Mouse (Mus musculus) MEL (cell line): ENCODE data around the gene Pxmp2.

Experiments used
- CHD1 ChIP-seq: IDR thresholded peaks from 2 replicates; pipeline ENCODE4 v1.6.1; 2012; ENCODE audit warnings: low read depth, mild to moderate bottlenecking, inconsistent platforms, low read length, improper control_type of control experiment
- CTCF ChIP-seq, 3 experiments: IDR thresholded peaks in 2 of 3; conservative IDR thresholded peaks in 1 of 3; 2 replicates each; pipeline ENCODE4 v1.5.1; 2011 to 2012; ENCODE audit warnings: low read length in 3 of 3, low read depth in 2 of 3, mild to moderate bottlenecking in 2 of 3, improper control_type of control experiment in 1 of 3, inconsistent platforms in 1 of 3, mixed read lengths in 1 of 3, moderate library complexity in 1 of 3; ENCODE audit not compliant: control insufficient read depth in 1 of 3, insufficient read depth in 1 of 3, poor library complexity in 1 of 3, severe bottlenecking in 1 of 3
- EP300 ChIP-seq, 2 experiments: IDR thresholded peaks; 2 replicates each; pipeline ENCODE4 v1.6.1; 2011; ENCODE audit warnings: improper control_type of control experiment in 2 of 2, low read length in 2 of 2, low read depth in 1 of 2, mild to moderate bottlenecking in 1 of 2
- GABPA ChIP-seq: IDR thresholded peaks from 2 replicates; pipeline ENCODE4 v1.6.1; 2012; ENCODE audit warnings: low read depth, mild to moderate bottlenecking, inconsistent platforms, low read length, improper control_type of control experiment, moderate library complexity
- MAX ChIP-seq: IDR thresholded peaks from 2 replicates; pipeline ENCODE4 v1.6.1; 2011; ENCODE audit warnings: low read length, improper control_type of control experiment
- MEF2A ChIP-seq: IDR thresholded peaks from 2 replicates; pipeline ENCODE4 v1.6.1; 2014; ENCODE audit warnings: low read depth, mild to moderate bottlenecking, inconsistent platforms, low read length, improper control_type of control experiment; ENCODE audit not compliant: poor library complexity, insufficient replicate concordance, severe bottlenecking; ENCODE audit errors: extremely low read depth
- POLR2A ChIP-seq, 2 experiments: IDR thresholded peaks; 2 replicates each; pipeline ENCODE4 v1.6.1; 2011 to 2012; ENCODE audit warnings: low read length in 2 of 2, mild to moderate bottlenecking in 2 of 2, control low read depth in 1 of 2, improper control_type of control experiment in 1 of 2, low read depth in 1 of 2, moderate library complexity in 1 of 2; ENCODE audit not compliant: control insufficient read depth in 1 of 2, insufficient read depth in 1 of 2, poor library complexity in 1 of 2
- POLR2AphosphoS5 ChIP-seq: IDR thresholded peaks from 2 replicates; pipeline ENCODE4 v1.6.1; 2012; ENCODE audit warnings: low read depth, borderline replicate concordance, mild to moderate bottlenecking, inconsistent platforms, low read length, moderate library complexity, mixed read lengths
- SIN3A ChIP-seq: IDR thresholded peaks from 2 replicates; pipeline ENCODE4 v1.6.1; 2012; ENCODE audit warnings: low read length, improper control_type of control experiment, inconsistent platforms
- TAL1 ChIP-seq: IDR thresholded peaks from 2 replicates; pipeline ENCODE4 v1.6.1; 2012; ENCODE audit warnings: mild to moderate bottlenecking, inconsistent platforms, low read length, moderate library complexity, mixed read lengths
- USF1 ChIP-seq: IDR thresholded peaks from 2 replicates; pipeline ENCODE4 v1.6.1; 2014; ENCODE audit warnings: low read depth, mild to moderate bottlenecking, inconsistent platforms, low read length, improper control_type of control experiment, moderate library complexity
- USF2 ChIP-seq, 2 experiments: IDR thresholded peaks; 2 replicates each; pipeline ENCODE4 v1.6.1; 2011 to 2012; ENCODE audit warnings: improper control_type of control experiment in 2 of 2, low read length in 2 of 2, borderline replicate concordance in 1 of 2, inconsistent platforms in 1 of 2, low read depth in 1 of 2, mild to moderate bottlenecking in 1 of 2; ENCODE audit not compliant: insufficient read depth in 1 of 2
- ZC3H11A ChIP-seq: IDR thresholded peaks from 2 replicates; pipeline ENCODE4 v1.6.1; 2012; ENCODE audit warnings: low read depth, mild to moderate bottlenecking, inconsistent platforms, low read length, improper control_type of control experiment
- ZMIZ1 ChIP-seq: IDR thresholded peaks from 2 replicates; pipeline ENCODE4 v1.6.1; 2012; ENCODE audit warnings: low read depth, mild to moderate bottlenecking, inconsistent platforms, low read length, improper control_type of control experiment, moderate library complexity

DNA sequence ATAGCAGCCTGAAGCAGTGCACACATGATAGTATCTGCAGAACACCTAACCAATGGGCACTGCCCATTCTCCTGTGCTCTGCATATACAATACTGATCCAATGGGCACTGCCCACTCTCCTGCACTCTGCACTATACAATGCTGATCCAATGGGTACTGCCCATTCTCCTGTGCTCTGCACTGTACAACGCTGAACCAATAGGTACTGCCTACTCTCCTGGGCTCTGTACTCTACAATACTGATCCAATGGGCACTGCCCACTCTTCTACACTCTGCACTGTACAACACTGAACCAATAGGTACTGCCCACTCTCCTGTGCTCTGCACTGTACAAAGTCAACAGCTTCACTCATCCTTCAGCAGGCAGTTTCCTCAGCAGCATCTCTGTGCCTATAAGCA, 9.1 kb downstream of the Pxmp2 start:
- TF ChIP-seq USF1 (no peak), CHD1 (no peak), POLR2A (IDR thresholded peaks at IDR 0.05; ENCODE audit: control insufficient read depth in 1 of 2, insufficient read depth in 1 of 2, low read depth in 1 of 2, low read length in 2 of 2, poor library complexity in 1 of 2) (no peak), CTCF (IDR thresholded peaks at IDR 0.05 in 2 of 3, conservative IDR thresholded peaks at IDR 0.05 in 1 of 3; ENCODE audit: control insufficient read depth in 1 of 3, insufficient read depth in 1 of 3, low read depth in 2 of 3, low read length in 3 of 3, poor library complexity in 1 of 3, severe bottlenecking in 1 of 3) (no peak), GABPA (no peak), POLR2AphosphoS5 (no peak), EP300 (IDR thresholded peaks at IDR 0.05; ENCODE audit: low read depth in 1 of 2, low read length in 2 of 2) (no peak), USF2 (IDR thresholded peaks at IDR 0.05; ENCODE audit: borderline replicate concordance in 1 of 2, insufficient read depth in 1 of 2, low read depth in 1 of 2, low read length in 2 of 2) (no peak), MAX (no peak), ZC3H11A (no peak), ZMIZ1 (no peak), TAL1 (no peak), SIN3A (no peak), MEF2A (no peak)
